Mouse (Mus musculus) T-cell, adult 2 months (primary cell): Measurements from ENCODE around the gene Sde2.
A peak's percentile ranks its signal among the peaks of the same experiment; 100 is the strongest.
"Not testable (repeated sequence)": the region's sequence is repeated elsewhere in the genome, so short reads cannot be mapped to it uniquely, and the experiment has no call there.

Experiments used
- DNase-seq: peaks from one replicate; pipeline ENCODE4 v3.0.0; 2022; ENCODE audit warnings: low spot score

Gene Sde2

GRCm38 (mm10) chr1:180888556-180889042 lies 37.7 kb downstream of the Sde2 start:
- DNase-seq: peak; percentile 20

GRCm38 (mm10) chr1:180889172-180889571 lies 38.2 kb downstream of the Sde2 start:
- no peak for DNase-seq

GRCm38 (mm10) chr1:180889841-180890240 lies 38.9 kb downstream of the Sde2 start:
- DNase-seq: peak; percentile 45

DNA sequence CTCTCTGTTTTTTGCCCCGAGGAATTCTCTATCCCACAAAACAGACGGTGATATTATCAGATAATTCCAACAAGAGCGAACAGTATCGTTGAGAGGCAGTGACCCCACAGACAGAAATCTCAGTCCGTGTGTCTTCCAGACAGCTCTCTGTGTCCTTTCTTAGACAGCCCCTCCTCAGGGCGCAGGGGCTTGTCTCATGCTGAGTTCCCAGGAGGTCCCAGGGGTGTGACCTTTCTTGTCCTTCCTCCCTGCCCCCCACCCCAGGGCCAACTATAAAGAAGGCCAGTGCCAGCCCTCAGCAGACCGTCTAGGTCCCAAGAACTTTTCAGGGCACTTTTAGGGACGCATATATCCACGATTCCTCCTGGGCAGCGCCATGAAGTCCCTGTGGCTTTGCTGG lies 41.9 kb downstream of the Sde2 start, which contains the start of gene Lefty2:
TSS of gene Lefty2 (plus strand) at position 301 of the 400 bp plus-strand sequence.
- DNase-seq: no peak

DNA sequence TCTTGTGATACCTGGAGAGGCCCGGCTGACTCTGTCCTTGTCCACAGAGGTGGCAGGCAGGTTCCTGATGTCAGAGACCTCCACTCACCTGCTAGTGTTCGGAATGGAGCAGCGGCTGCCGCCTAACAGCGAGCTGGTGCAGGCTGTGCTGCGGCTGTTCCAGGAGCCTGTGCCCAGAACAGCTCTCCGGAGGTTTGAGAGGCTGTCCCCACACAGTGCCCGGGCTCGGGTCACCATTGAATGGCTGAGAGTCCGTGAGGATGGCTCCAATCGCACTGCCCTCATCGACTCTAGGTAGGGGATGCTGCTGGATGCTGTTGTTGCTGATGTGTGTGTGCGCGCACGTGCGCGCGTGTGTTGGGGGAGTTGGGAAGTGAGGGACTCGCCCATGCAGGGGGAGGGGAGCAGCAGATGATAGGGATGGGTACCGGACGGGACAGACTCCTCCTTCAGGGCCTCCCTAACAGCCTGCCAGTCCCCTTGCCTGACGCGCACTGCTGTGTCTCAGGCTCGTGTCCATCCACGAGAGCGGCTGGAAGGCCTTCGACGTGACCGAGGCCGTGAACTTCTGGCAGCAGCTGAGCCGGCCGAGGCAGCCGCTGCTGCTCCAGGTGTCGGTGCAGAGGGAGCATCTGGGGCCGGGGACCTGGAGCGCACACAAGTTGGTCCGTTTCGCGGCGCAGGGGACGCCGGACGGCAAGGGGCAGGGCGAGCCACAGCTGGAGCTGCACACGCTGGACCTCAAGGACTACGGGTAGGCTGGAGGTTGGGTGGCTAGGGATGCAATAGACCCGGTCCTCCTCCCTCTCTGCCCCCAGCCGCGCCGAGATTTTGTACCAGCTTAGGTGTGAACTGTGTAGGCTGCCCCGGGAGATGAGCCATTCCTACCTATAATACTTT lies 43.4 kb downstream of the Sde2 start:
- DNase-seq: not testable (repeated sequence)

GRCm38 (mm10) chr1:180901107-180901506 lies 50.2 kb downstream of the Sde2 start:
- peak; percentile 59 for DNase-seq

- DNase-seq: no peak
Observed at GRCm38 (mm10) chr1:180902915-180903314, 52.0 kb downstream of the Sde2 start.

GRCm38 (mm10) chr1:180903666-180904038 lies 52.7 kb downstream of the Sde2 start:
- no peak for DNase-seq

- DNase-seq: peak; percentile 90
Observed at GRCm38 (mm10) chr1:180904039-180904814, 53.3 kb downstream of the Sde2 start, which contains the start of gene Pycr2. TSS of gene Pycr2 (plus strand) at chr1:180904293.

- DNase-seq: no peak
Observed at GRCm38 (mm10) chr1:180904815-180905080, 53.8 kb downstream of the Sde2 start.

GRCm38 (mm10) chr1:180905307-180905706 lies 54.4 kb downstream of the Sde2 start:
- no peak for DNase-seq

- no peak for DNase-seq
Observed at GRCm38 (mm10) chr1:180905876-180906275, 54.9 kb downstream of the Sde2 start.

DNA sequence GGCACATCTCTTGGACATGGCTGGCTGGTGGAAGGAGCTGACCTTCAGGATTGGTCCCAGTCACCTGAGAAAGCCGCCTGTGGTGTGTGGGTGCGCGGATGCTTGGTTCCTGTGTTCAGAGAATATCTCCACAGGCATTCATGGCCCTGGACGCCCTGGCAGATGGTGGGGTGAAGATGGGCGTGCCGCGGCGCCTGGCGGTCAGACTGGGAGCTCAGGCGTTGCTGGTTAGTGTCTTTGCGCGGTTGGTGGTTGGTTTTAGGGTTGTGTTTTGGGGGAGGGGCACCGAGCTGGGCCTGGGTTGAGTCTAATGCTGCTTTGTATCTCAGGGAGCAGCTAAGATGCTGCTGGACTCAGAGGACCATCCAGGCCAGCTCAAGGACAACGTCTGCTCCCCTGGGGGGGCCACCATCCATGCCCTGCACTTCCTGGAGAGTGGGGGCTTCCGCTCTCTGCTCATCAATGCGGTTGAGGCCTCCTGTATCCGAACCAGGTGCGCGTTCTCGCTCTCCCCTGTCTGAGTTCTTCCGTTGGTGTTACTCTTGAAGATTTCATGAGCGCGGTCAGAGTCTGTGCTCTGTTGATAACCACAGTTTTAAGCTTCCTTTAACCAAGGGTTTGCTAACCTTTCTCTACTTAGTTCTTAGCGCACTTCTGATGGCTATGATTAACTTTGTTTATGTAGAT lies 55.7 kb downstream of the Sde2 start:
- peak; percentile 61 for DNase-seq

DNA sequence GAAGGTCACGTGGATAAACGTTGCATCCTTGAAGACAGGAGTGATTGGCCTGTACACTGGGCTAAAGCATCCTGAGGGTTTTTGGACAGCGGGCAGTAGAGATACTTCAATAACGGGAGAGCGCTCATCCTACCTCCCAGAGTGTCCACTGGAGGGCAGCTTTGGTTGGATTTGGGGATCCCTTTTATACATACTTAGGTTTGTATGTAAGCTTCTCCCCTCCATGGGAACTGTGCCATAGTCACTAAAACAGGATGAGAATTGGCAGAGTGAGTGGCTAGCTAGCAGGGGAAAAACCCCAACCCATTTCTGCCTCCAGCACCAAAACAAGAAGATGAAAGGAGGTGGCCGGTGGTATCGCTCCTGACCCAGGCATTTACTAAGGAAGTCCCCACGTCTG lies 60.2 kb downstream of the Sde2 start:
- DNase-seq: no peak

DNA sequence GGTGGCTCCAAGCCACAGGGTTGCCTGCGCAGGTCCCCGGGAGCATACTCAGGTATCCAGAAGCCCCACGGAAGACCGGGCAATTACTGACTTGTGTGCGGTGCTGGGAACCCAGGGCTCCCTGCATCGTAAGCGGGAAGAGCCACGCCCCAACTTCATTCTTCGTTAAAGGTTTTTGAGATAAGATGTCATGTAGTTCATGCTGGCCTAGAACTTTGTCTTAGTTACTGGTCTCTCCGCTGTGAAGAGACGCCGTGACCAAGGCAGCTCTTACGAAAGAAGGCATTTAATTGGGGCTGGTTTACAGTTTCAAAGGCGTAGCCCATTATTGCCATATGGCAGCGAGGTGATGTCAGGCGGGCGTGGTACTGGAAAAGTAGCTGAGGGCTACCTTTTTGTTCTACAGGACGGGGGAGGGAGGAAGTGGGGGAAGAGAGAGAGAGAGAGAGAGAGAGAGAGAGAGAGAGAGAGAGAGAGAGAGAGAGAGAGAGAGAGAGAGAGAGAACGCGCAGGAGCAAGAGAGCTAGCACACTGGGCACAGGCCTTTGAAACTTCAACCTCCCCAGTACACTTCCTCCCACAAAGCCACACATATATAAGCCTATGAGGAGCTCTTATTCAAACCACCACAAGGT lies 60.8 kb downstream of the Sde2 start:
- peak; percentile 84 for DNase-seq

- DNase-seq: peak; percentile 24
Observed at GRCm38 (mm10) chr1:180912792-180913191, 61.9 kb downstream of the Sde2 start.

GRCm38 (mm10) chr1:180913797-180914196 lies 62.9 kb downstream of the Sde2 start:
- no peak for DNase-seq

DNA sequence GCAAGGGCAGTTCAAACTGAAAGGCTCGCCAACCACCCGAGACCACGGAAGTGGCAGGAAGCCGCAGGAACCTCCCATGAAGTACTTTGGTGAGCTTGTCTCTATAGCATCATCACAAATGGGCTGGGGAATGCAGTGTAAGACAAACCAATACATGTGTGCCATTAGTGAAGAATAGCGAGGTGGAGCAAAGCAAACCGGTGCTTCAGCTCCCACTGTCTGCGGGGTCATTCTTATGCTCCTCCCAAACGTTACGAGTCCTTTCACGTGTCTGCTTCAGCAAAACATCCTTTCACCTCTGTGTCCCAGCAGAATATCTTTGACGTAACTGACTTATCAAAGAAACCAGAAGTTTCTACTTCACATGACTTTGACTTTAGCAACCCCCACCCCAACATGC lies 65.5 kb downstream of the Sde2 start:
- DNase-seq: peak; percentile 81

DNA sequence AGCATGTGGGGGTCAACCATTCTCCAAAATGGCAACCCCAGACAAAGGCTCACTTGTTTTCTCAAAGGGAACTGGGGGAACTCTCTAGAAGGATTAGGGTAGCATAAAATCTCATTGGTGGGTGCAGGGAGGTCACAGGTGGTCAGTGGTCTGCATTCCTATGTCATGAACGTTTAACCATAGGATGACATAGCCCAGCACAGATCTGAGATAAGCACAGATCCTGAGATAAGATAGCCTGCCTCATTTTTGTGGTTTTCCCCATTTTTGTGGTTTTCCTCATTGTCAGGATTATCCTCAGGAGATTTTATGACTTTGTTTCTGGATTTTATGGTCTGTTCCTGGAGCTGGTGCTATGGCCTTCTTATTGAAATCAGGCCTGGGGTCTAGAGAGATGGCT lies 66.1 kb downstream of the Sde2 start:
- DNase-seq: no peak
